Mouse (Mus musculus): ENCODE data around the gene R3hdm2.

GRCm38 (mm10) chr10:127352766-127353165 is 27.4 kb upstream of the R3hdm2 start:
- TF ChIP-seq CTCF (conservative IDR thresholded peaks at IDR 0.05; ENCODE audit: low read length) (no peak), NANOG (IDR thresholded peaks at IDR 0.05; ENCODE audit: borderline replicate concordance, low read length) (no peak), POU5F1 (IDR thresholded peaks at IDR 0.05; ENCODE audit: borderline replicate concordance, low read length) (no peak)
